Mouse (Mus musculus) layer of hippocampus, postnatal 25 days (tissue): Measurements from ENCODE around the gene Zfp687. TPM values are rescaled to one million over a fixed set of nuclear protein-coding genes. Genes with fewer than 3 reads are reported as not detected.

ENCODE experiments used
- DNase-seq, 2 experiments: peaks; one replicate each; pipeline ENCODE4 v3.0.0; 2022; ENCODE audit warnings: mixed read lengths in 2 of 2, low spot score in 1 of 2; ENCODE audit errors: extremely low spot score in 1 of 2
- total RNA-seq, 2 experiments: library from RNA; stranded (reverse); gene quantifications; 2 replicates each; pipeline ENCODE4 v1.2.3; 2021

The Zfp687 gene
- total RNA-seq, 2 experiments from 2014 or later = 23.4 to 30.0 TPM

GRCm38 (mm10) chr3:95018741-95019140 is 3.5 kb upstream of the Zfp687 start:
- no peak for DNase-seq

GRCm38 (mm10) chr3:95016532-95017056 is 1.3 kb upstream of the Zfp687 start:
- no peak for DNase-seq

- peak; percentile 74 to 81 for DNase-seq
Measured at GRCm38 (mm10) chr3:95015891-95016531, 763 bp upstream of the Zfp687 start.

GRCm38 (mm10) chr3:95014428-95015151 is 658 bp downstream of the Zfp687 start:
- peak in 1 of 2 experiments; percentile 20 for DNase-seq

GRCm38 (mm10) chr3:95013699-95014427 is 1.4 kb downstream of the Zfp687 start:
- DNase-seq = no peak

- DNase-seq = no peak
Measured at GRCm38 (mm10) chr3:95012982-95013381, 2.3 kb downstream of the Zfp687 start.

- no peak for DNase-seq
Measured at GRCm38 (mm10) chr3:95010396-95010795, 4.9 kb downstream of the Zfp687 start.

- DNase-seq = no peak
Measured at GRCm38 (mm10) chr3:95007706-95008105, 7.5 kb downstream of the Zfp687 start.

- DNase-seq = no peak
Measured at GRCm38 (mm10) chr3:95005651-95006050, 9.6 kb downstream of the Zfp687 start.

- DNase-seq = no peak
Measured at GRCm38 (mm10) chr3:95003273-95003672, 12.0 kb downstream of the Zfp687 start.

GRCm38 (mm10) chr3:95002569-95002968 is 12.7 kb downstream of the Zfp687 start:
- no peak for DNase-seq

GRCm38 (mm10) chr3:94996946-94997345 is 18.3 kb downstream of the Zfp687 start:
- peak; percentile 74 to 97 for DNase-seq

- DNase-seq = no peak
Measured at GRCm38 (mm10) chr3:94989159-94989761, 26.0 kb downstream of the Zfp687 start.

- no peak for DNase-seq
Measured at GRCm38 (mm10) chr3:94987578-94987977, 27.7 kb downstream of the Zfp687 start.

GRCm38 (mm10) chr3:94985513-94985912 is 29.7 kb downstream of the Zfp687 start:
- no peak for DNase-seq

- DNase-seq = no peak
Measured at GRCm38 (mm10) chr3:94984312-94984711, 30.9 kb downstream of the Zfp687 start.

GRCm38 (mm10) chr3:94974528-94975422 is 40.5 kb downstream of the Zfp687 start, which contains the start of gene Pi4kb:
Pi4kb (plus strand) TSS chr3:94974731.
- peak; percentile 72 to 84 for DNase-seq

GRCm38 (mm10) chr3:94974026-94974527 is 41.2 kb downstream of the Zfp687 start:
- no peak for DNase-seq

GRCm38 (mm10) chr3:94973620-94974019 is 41.6 kb downstream of the Zfp687 start:
- no peak for DNase-seq
